Mouse (Mus musculus) adrenal gland, adult 18-20 months (tissue): Measurements from ENCODE around the gene Ankrd52. TPM values are rescaled to one million over a fixed set of nuclear protein-coding genes. Genes with fewer than 3 reads are reported as not detected.

Experiments
- DNase-seq, 2 experiments: peaks; one replicate each; pipeline ENCODE4 v3.0.0; 2021 to 2022; ENCODE audit warnings: low spot score in 2 of 2
- microRNA-seq, 2 experiments: library from miRNA; unstranded; fragments of <30 nt; microRNA quantifications; one replicate each; pipeline ENCODE4 v1.2.0; 2021; ENCODE audit warnings: borderline number of aligned reads in 2 of 2
- total RNA-seq, 2 experiments: library from RNA; stranded (reverse); gene quantifications; 1 replicate in 1 of 2; 2 replicates in 1 of 2; pipeline ENCODE4 v1.2.3; 2021

Gene Ankrd52
- total RNA-seq, 2 experiments from 2014 or later = 61.7 to 61.8 TPM

DNA sequence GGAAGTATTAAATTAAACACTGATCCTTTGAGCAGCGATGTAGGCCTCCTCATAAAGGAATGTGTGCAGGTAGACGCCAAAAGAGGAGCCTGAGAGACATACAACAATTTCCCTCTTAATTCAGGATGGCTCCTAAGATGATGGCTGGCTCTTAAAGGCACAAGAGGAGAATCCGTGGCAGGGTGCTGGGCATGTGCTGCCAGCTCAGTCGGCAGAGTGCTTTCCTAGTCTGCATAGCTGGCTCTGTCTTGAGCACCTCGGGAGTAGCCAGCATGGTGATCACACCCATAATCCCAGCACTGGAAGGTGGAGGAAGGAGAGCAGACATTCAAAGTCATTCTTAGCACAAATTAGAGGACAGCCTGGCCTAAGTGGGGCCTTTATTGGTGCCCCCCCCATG lies 59.0 kb downstream of the Ankrd52 start:
- no peak for DNase-seq

DNA sequence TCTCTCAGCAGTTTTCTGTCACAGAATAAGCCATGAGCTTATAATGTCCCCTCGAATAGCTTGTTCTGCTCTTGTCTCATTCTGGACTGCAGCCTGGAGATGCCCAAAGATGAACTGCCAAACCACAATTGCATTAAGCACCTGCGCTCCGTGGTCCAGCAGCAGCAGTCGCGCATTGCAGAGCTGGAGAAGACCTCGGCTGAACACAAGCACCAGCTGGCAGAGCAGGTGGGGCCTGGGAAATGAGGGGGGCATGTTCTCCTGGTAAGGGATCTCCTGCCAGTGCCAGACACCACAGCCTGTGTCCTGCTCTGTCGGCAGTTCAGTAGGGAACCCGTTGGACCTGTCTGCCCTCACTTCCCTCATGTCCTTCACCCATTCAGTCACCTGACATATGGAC lies 59.5 kb downstream of the Ankrd52 start:
- DNase-seq = no peak

DNA sequence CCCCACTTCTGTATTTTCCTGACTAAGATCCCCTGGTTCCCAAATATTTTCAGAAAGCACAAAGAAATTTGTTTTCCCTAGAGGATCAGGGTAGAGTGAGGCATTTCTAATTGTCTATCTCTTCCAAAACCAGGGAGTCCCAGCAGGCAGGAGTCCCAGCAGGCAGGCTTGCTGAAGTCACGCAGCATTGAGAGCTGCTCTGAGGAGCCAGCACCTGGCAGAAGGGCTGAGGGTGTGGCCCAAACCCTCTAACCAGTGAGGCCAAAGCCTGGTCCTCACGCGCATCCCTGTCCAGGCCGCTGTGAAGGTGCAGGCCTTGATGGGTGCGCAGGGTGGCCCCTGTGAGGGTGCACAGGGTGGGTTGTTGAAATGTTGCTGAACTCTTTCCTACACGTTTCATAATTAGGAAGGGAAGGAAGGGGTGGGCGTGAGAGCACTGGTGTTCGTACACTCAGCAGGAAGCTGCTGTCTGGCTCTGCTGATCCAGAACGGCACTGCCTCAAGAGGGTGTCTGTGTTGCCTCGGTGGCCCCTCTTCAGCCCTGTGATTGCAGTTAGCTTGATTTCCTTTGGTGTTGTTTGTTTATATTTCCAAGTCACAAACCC lies 61.9 kb downstream of the Ankrd52 start:
- DNase-seq = no peak

DNA sequence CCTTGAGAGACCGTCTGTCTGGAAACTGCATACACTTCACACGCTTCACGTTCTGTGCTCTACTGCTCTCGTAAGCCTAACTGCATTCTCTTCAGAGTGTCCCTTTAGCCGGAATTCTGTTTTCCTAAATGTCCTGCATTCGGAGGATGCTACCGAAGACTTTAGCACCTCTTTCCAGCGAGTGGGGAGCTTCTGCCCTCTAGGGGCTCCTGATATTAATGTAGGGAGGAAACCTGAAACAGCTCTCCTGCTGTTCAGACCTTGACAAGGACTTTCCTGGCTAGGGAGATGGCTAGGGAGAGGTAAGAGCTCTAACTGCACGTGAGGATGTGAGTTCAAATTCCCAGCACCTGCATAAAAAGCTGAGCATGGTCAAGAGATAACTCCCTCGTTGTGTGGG lies 63.5 kb downstream of the Ankrd52 start:
- no peak for DNase-seq

DNA sequence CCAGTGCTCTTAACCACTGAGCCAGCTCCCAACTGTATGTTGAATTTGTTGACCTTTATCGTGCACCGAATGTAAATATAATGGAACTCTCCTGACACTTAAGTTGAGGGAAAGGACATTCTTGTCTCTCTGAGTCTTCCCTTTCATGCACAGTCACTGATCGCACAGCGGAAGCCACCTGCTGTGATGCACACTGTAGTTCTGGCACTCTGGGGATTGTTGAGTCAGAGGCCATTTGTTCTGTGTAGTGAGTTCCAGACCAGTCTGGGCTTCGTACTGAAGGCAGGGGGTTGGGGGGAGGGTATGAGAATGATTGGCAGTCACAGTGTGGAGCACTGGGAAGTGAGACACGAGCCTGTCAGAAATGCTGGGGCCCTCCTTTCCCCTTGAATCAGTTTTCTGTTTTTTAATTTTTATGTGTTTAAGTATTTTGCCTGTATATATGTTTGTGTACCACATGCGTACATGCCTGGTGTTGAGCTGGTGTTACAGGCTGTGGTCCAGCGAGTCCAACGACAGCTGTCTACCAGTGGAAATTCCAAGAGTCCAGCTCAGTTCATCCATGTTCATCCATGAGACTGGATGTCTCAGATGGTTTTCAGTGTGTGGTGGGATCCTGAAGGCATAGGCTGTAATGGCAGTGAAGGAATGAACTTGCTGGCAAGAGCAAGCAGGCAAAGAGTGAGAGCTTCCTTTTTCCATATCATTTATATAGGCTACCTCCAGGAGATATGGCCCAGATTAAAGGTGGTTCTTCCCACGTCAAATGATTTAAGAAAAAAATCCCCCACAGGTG lies 64.6 kb downstream of the Ankrd52 start:
- DNase-seq = no peak

DNA sequence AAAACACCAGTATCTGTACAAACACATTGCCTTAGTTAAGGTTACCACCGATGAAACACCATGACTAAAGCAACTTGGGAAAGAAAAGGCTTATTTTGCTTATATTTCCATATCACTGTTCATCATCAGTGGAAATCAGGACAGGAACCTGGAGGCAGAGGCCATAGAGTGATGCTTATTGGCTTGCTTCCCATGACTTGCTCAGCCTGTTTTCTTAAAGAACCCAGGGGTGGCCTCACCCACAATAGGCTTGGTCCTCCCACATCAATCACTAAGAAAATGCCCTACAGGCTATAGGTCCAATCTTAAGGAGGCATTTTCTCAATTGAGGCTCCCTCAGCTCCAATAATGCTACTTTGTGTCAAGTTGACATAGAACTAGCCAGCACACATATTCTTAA lies 65.8 kb downstream of the Ankrd52 start:
- DNase-seq = no peak

DNA sequence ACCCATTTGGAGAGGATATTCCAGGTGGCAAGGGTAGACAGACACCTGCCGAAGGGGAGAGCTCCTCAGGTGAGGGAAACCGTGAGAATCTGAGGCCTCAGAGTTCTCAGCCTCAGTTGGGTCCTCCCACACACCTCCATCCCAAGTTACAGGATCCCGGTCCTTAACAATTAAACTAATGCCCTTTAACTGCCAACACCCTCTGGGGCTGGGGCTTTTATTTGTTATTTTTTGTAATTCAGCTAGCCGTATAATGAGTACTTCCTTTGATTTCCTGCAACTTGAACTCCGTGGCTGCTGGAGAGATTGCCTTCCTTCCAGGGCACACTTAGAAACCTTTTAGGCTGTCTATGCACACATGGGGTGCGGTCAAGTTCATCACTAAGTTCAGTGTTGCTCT lies 67.4 kb downstream of the Ankrd52 start:
- DNase-seq = no peak

DNA sequence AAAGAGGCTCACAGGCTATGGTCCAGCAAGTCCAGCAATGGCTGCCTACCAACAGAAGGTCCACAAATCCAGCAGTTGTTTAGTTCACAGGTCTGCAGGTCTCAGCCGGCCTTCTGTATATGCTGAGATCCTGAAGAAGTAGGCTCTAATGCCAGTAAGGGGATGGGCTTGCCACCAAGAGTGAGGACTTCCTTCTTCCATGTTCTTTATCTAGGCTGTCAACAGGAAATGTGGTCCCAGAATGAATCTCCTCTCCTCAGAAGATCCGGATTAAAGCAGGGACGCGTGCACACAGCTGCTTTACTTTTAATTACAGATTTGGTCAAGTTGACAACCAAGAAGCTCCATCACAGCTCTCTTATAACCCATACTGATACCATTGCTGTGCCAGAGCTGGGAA lies 68.5 kb downstream of the Ankrd52 start:
- no peak for DNase-seq

DNA sequence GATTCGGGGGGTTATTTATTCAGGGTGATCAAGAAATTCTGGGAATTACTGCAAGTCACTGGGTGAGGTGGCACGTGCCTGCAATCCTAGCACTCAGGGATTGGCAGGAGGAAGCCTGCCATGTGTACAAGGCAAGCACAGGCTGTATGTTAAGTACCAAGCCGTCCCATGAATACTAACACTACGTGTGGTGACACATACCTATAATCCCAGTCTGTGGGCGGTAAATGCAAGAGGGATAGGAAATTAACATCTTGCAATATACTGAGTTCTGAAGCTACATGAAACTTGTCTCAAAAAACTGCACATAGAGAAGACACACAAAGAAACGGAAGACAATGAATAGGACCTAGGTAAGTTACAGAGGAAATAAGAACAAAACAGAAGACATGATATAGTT lies 74.1 kb downstream of the Ankrd52 start:
- no peak for DNase-seq

DNA sequence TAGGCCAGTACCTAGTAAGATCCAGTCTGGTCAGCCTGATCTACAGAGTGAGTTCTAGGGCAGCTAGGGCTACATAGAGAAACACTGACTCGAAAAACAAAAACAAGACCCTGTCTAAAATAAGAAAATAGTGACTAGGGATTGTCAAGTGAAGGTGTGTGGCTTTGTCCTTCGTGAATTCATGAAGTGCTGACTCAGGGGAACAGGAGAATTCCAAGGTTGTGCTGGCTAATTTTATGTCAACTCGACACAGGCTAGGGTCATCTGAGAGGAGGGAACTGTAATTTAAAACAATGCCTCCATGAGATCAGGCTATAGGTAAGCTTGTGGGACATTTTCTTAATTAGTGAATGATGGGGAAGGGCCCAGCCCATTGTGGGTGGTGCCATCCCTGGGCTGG lies 77.6 kb downstream of the Ankrd52 start:
- DNase-seq = no peak

DNA sequence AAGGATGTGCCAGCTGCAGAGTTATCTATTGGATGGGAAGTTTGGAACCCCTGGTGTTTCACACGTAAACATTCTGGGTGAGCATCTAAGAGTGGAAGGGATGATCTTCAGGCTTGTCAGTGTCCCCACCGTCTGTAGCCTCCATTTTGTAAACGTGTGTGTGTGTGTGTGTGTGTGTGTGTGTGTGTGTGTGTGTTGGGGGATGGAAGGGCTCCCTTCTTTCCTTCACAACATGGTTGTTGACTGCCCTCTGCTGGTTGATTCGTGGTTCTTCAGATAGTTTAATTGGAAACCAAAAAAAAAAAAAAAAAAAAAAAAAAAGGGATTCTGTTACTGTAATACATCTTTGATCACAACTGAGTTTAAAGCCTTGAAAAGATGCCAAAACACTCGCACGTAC lies 78.4 kb downstream of the Ankrd52 start:
- peak in 1 of 2 experiments; percentile 37 for DNase-seq

DNA sequence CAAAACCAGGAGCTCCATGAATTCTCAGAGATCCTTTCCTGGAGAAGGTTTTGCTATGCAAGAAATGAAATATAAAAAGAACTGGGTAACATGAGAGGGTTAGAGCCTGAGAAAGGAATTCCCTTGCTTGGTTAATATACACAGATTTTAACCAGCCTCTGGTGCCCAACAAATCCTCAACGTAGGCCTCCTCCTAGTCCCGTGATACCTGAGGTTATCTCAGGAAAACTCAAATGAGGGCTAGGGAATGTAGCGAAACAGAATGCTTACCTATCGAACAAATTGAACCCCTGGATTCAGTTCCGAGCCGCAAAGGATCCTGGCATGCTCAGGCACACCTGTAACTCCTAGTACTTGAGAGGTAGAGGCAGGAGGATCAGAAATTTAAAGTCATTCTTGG lies 80.8 kb downstream of the Ankrd52 start:
- DNase-seq = no peak

Small RNA genes within 50 kb of the gene (microRNA-seq; reads per million reads assigned to microRNA genes)
- gene Gm25361 (0 reads per million in 2 experiments), gene Gm26308 (0 reads per million in 2 experiments), gene Mir6914 (0 to 0.95 reads per million in 2 experiments), gene Mir6915 (0.47 to 2.4 reads per million in 2 experiments), gene Mir8105 (1.4 to 4.9 reads per million in 2 experiments)

Other genes with a start within 250 kb of the Ankrd52 start
- 100 to 1,000 TPM in 1 of 2 experiments, 10 to 100 TPM in 1; 90.1 to 106 TPM for gene Rbms2, start 196.8 kb upstream of the Ankrd52 start, total RNA-seq
- gene Gls2, start 182.7 kb upstream of the Ankrd52 start, total RNA-seq = 1 to 10 TPM; 2.9 TPM
- 10 to 100 TPM; 15.4 to 17.7 TPM for gene Spryd4, start 165.3 kb upstream of the Ankrd52 start, total RNA-seq
- not detected for gene Mip, start 151.3 kb upstream of the Ankrd52 start, total RNA-seq
- 1 to 10 TPM; 3.9 to 5.4 TPM for gene Timeless, start 145.1 kb upstream of the Ankrd52 start, total RNA-seq
- gene Apon, start 123.0 kb upstream of the Ankrd52 start, total RNA-seq = not detected
- 10 to 100 TPM in 1 of 2 experiments, under 1 TPM in 1; 0.64 to 10.7 TPM for gene Apof, start 108.4 kb upstream of the Ankrd52 start, total RNA-seq
- 10 to 100 TPM; 25.8 to 33.0 TPM for gene Stat2, start 106.6 kb upstream of the Ankrd52 start, total RNA-seq
- gene Il23a, start 78.4 kb upstream of the Ankrd52 start, total RNA-seq = not detected
- 10 to 100 TPM; 14.5 to 19.1 TPM for gene Pan2, start 73.8 kb upstream of the Ankrd52 start, total RNA-seq
- 100 to 1,000 TPM; 147 to 165 TPM for gene Cnpy2, start 54.7 kb upstream of the Ankrd52 start, total RNA-seq
- gene Cs, start 39.4 kb upstream of the Ankrd52 start, total RNA-seq = 100 to 1,000 TPM; 349 to 654 TPM
- gene Coq10a, start 8.1 kb upstream of the Ankrd52 start, total RNA-seq = 10 to 100 TPM; 79.8 to 90.2 TPM
- under 1 TPM in 1 of 2 experiments, not detected in 1; 0.16 TPM for gene Slc39a5, start 24.1 kb downstream of the Ankrd52 start, total RNA-seq
- gene Nabp2, start 34.4 kb downstream of the Ankrd52 start, total RNA-seq = 10 to 100 TPM; 74.3 to 75.2 TPM
- 10 to 100 TPM; 40.0 to 42.2 TPM for gene Rnf41, start 34.5 kb downstream of the Ankrd52 start, total RNA-seq
- gene Smarcc2, start 82.1 kb downstream of the Ankrd52 start, total RNA-seq = 100 to 1,000 TPM; 113 to 116 TPM
- gene Myl6, start 117.0 kb downstream of the Ankrd52 start, total RNA-seq = 100 to 1,000 TPM; 816 to 933 TPM
- gene Myl6b, start 121.6 kb downstream of the Ankrd52 start, total RNA-seq = 10 to 100 TPM in 1 of 2 experiments, 1 to 10 TPM in 1; 5.3 to 11.6 TPM
- 10 to 100 TPM; 23.6 to 39.0 TPM for gene Esyt1, start 148.8 kb downstream of the Ankrd52 start, total RNA-seq
- gene Zc3h10, start 170.7 kb downstream of the Ankrd52 start, total RNA-seq = 10 to 100 TPM; 14.5 TPM
- gene Rpl41, start 172.2 kb downstream of the Ankrd52 start, total RNA-seq = 1,000 to 10,000 TPM; 2,692 to 2,714 TPM
- 10 to 100 TPM; 72.6 to 85.2 TPM for gene Pa2g4, start 188.9 kb downstream of the Ankrd52 start, total RNA-seq
- 1 to 10 TPM; 2.6 to 4.0 TPM for gene Erbb3, start 212.5 kb downstream of the Ankrd52 start, total RNA-seq
- 100 to 1,000 TPM; 564 to 729 TPM for gene Rps26, start 249.6 kb downstream of the Ankrd52 start, total RNA-seq